Mouse (Mus musculus): ENCODE results near the gene Cfap299.

GRCm38 (mm10) chr5:98466882-98467535 is 137.9 kb downstream of the Cfap299 start:
- no peak for TF ChIP-seq CTCF (IDR thresholded peaks at IDR 0.05; ENCODE audit: control insufficient read depth, insufficient read depth, low read length)
- TF ChIP-seq POLR2A (IDR thresholded peaks at IDR 0.05; ENCODE audit: borderline replicate concordance, control insufficient read depth, low read depth, low read length): no peak
